Mouse (Mus musculus): ENCODE data around the gene Zbed4.

- TF ChIP-seq CTCF (IDR thresholded peaks at IDR 0.05; ENCODE audit: borderline replicate concordance, insufficient read depth, low read length) (no peak), POLR2A (IDR thresholded peaks at IDR 0.05; ENCODE audit: low read depth, low read length) (no peak)
These were observed 63.8 kb downstream of the Zbed4 start for GRCm38 (mm10) chr15:88815196-88815700.
